Mouse (Mus musculus): Measurements from ENCODE around the gene Gm17571. TPM values are rescaled to one million over a fixed set of nuclear protein-coding genes. Genes with fewer than 3 reads are reported as not detected.

The Gm17571 gene
- polyA plus RNA-seq, 1 experiment from 2014 or later: not detected

Other genes with a start within 250 kb of the Gm17571 start
- gene Jrkl, start 200.9 kb downstream of the Gm17571 start, polyA plus RNA-seq (2015; fragmentation: Nextera tagmentation; extraction: Ambion mirVana): 11.7 and 11.8 TPM in 2 replicates
- 10.6 and 12.1 TPM in 2 replicates for gene Ccdc82, start 199.8 kb downstream of the Gm17571 start, polyA plus RNA-seq (2015; fragmentation: Nextera tagmentation; extraction: Ambion mirVana)
- gene Maml2, start 148.8 kb downstream of the Gm17571 start, polyA plus RNA-seq (2015; fragmentation: Nextera tagmentation; extraction: Ambion mirVana): 8.8 and 10.2 TPM in 2 replicates

All from forebrain, embryonic 13.5 days (tissue).